Mouse (Mus musculus) hindbrain, embryonic 13.5 days (tissue): ENCODE results near the gene Qrfp. TPM values are rescaled to one million over a fixed set of nuclear protein-coding genes. Genes with fewer than 3 reads are reported as not detected.
A peak's percentile ranks its signal among the peaks of the same experiment; 100 is the strongest.

Experiments used
- ATAC-seq: fragments of 200-750 bp; cut with Nextera tagmentation; 2 replicates; pipeline ENCODE4 v1.8.0; 2017; ENCODE audit warnings: moderate TSS enrichment; ENCODE audit not compliant: low FRiP score
- H3K27ac ChIP-seq: fragments of 300-500 bp; sonication (generic); 2 replicates; pipeline ENCODE4 v1.5.1; 2015; ENCODE audit warnings: inconsistent platforms, mild to moderate bottlenecking, moderate library complexity
- H3K27me3 ChIP-seq: fragments of 300-500 bp; sonication (generic); 2 replicates; pipeline ENCODE4 v1.6.1; 2015; ENCODE audit warnings: mild to moderate bottlenecking, inconsistent platforms
- H3K36me3 ChIP-seq: fragments of 300-500 bp; sonication (generic); 2 replicates; pipeline ENCODE4 v1.6.1; 2015; ENCODE audit warnings: mild to moderate bottlenecking, inconsistent platforms
- H3K4me1 ChIP-seq: fragments of 300-500 bp; sonication (generic); replicated peaks from 2 replicates; pipeline ENCODE4 v1.6.1; 2015; ENCODE audit warnings: inconsistent platforms
- H3K4me2 ChIP-seq: fragments of 300-500 bp; sonication (generic); 2 replicates; pipeline ENCODE4 v1.6.1; 2015; ENCODE audit warnings: inconsistent platforms, mild to moderate bottlenecking, moderate library complexity
- H3K4me3 ChIP-seq: fragments of 300-500 bp; sonication (generic); 2 replicates; pipeline ENCODE4 v1.5.1; 2015; ENCODE audit warnings: mild to moderate bottlenecking, inconsistent platforms
- H3K9ac ChIP-seq: fragments of 300-500 bp; sonication (generic); 2 replicates; pipeline ENCODE4 v1.6.1; 2015; ENCODE audit warnings: mild to moderate bottlenecking, inconsistent platforms
- H3K9me3 ChIP-seq: fragments of 300-500 bp; sonication (generic); 2 replicates; pipeline ENCODE4 v1.6.1; 2016; ENCODE audit warnings: inconsistent platforms
- WGBS: fragments of 180-500 bp; shearing (Covaris S2); methylation state at CpG from one replicate; pipeline ENCODE4 v1.1.7; 2015; 5-methylcytosine and 5-hydroxymethylcytosine counted together
- polyA plus RNA-seq: library from polyadenylated mRNA; unstranded; fragments of >200 nt; fragmentation: Nextera tagmentation; extraction: Ambion mirVana; gene quantifications from 2 replicates; pipeline ENCODE4 v1.2.1, GENCODE M21; 2015

Gene Qrfp
- polyA plus RNA-seq, 1 experiment from 2014 or later = not detected

DNA sequence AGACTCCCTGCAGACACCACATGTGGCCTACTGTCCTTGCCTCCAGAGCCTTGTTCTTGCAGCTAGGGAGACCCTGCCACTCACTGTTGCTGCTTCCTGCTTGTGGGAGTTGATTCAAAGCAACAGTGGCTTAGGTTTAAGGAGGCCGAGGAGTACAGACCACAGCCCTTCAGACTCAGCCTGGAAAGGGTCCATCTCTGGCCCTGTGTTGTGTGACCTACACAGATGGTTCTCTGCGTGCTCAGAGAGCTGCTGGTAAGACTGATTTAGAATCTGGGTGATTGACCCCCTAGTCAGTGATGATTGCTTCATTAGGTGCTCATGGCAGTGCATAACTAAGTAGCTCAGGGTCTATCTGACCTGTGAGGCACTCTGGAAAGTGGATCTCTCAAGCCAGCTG is 21.2 kb downstream of the Qrfp start:
- 93% methylated on average over 2 of the region's 2 CpGs for WGBS
- no peaks in the 10 kb centered on the region; the same call in 1 of the 2 replicates for H3K4me1 ChIP-seq
- H3K27me3 ChIP-seq = no peaks in the 10 kb centered on the region
- ATAC-seq = no peak
- H3K9ac ChIP-seq = no peak overlapping the region
- no peak overlapping the region for H3K4me3 ChIP-seq
- H3K4me2 ChIP-seq = no peak overlapping the region
- peaks cover 72% of the 10 kb centered on the region for H3K36me3 ChIP-seq
- H3K9me3 ChIP-seq = no peaks in the 10 kb centered on the region
- H3K27ac ChIP-seq = no peak overlapping the region

DNA sequence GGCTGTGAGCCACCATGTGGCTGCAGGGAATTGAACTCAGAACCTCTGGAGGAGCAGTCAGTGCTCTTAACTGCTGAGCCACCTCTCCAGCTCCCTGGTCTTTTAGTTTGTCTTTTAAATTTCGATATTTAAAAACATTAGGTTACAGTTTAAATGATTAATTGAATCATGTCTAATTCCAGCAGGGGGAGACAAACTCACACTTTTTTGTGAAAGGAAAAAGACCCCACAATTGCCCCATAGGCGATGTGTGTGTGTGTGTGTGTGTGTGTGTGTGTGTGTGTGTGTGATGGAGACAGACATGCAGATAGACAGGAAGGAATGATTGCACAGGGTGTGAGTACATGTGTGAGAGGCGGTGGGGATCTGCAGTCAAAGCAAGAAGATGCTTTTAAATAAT is 22.2 kb downstream of the Qrfp start:
- Histone ChIP-seq H3K27me3 (no peaks in the 10 kb centered on the region), H3K4me1 (peaks cover 4% of the 10 kb centered on the region)
- 82% methylated on average over 3 of the region's 3 CpGs for WGBS

DNA sequence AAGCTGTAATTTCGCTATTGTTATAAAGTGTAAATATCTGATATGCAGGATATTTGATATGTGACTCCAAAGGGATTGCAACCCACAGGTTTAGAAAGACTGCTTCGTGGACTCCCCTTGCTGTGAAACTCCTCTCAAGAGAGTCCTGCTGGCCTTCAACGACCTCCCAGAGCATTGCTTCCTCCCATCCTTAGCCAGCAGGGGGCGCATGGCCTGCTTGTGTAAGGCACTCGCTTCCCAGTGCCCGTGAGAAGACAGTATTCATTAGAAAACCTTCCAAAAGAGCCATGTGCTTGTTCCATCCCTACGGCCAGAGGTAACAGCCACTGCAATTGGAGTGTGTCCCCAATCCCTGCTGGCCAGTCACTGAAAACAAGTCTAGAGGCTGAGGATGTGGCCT is 23.4 kb downstream of the Qrfp start:
- H3K4me1 ChIP-seq = peaks cover 8% of the 10 kb centered on the region
- peaks cover 55% of the 10 kb centered on the region for H3K36me3 ChIP-seq
- H3K4me2 ChIP-seq = no peak overlapping the region
- no peak overlapping the region for H3K9ac ChIP-seq
- no peak for ATAC-seq
- H3K27me3 ChIP-seq = no peaks in the 10 kb centered on the region
- no peak overlapping the region for H3K4me3 ChIP-seq
- no peak overlapping the region for H3K27ac ChIP-seq
- no peaks in the 10 kb centered on the region for H3K9me3 ChIP-seq
- 13% methylated on average over 7 of the region's 7 CpGs for WGBS

More for the DNA sequence above, 22.2 kb downstream of the Qrfp start:
- H3K4me2 ChIP-seq = no peak overlapping the region
- H3K9me3 ChIP-seq = no peaks in the 10 kb centered on the region
- no peak overlapping the region for H3K27ac ChIP-seq
- peaks cover 66% of the 10 kb centered on the region for H3K36me3 ChIP-seq
- H3K9ac ChIP-seq = no peak overlapping the region
- no peak for ATAC-seq
- H3K4me3 ChIP-seq = no peak overlapping the region

DNA sequence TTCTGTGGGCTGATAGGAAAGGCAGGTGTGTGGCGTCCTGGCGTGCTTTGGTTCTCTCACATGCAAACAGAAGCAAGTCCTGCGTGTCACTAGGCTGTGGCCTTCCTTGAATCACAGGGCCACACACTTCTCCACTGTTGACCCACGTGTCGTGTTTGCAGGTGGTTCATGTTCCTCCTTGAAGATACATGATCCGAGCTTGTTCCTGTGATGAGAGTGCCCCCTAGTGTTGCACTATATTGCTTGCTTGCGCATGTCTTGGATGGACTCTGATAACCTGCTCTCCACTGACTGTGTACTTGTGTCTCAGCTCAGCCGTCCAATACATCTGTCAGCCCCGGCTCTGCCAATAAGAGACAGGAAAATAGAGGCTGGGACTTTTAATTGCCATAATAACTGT is 25.3 kb downstream of the Qrfp start:
- no peak overlapping the region for H3K9ac ChIP-seq
- no peaks in the 10 kb centered on the region for H3K9me3 ChIP-seq
- no peak overlapping the region for H3K4me2 ChIP-seq
- H3K36me3 ChIP-seq = peaks cover 55% of the 10 kb centered on the region
- peaks cover 10% of the 10 kb centered on the region; the same call in 1 of the 2 replicates for H3K4me1 ChIP-seq
- H3K4me3 ChIP-seq = no peak overlapping the region
- ATAC-seq = peak; percentile 52; the same call in 1 of the 2 replicates
- H3K27me3 ChIP-seq = no peaks in the 10 kb centered on the region
- no peak overlapping the region for H3K27ac ChIP-seq
- WGBS = 49% methylated on average over 9 of the region's 9 CpGs

DNA sequence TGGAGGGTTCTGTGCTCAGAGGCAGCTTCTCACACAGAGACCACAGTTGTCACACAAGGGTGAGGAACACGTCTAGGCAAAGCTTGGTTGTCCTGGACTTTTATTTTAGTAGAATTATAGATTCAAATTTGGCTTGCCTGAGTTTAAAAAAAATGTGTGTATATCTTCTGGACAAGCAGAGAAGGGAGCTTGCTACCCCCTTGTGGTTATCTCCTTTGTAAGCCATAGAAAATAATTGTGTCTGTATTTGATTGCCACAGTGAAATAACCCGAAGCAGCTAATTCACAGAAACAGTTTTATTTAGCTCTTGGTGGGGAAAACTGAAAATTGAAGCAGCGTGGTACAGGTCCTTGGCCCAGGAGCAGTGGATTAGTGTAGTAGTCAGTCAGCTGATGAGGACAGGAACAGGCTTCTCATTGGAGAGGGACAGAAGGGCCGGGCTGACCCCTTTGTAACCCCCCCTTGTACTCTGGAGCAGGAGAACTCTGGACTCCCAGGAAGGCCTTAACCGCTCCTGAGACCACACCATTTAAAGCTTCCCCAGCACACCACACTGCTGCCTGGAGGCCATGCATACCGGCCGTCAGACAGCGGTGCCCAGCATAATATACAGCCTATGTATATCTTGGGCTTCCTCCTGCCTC is 27.3 kb downstream of the Qrfp start:
- Histone ChIP-seq H3K9ac (peak overlapping the region; percentile 11; the same call in 1 of the 2 replicates), H3K4me3 (no peak overlapping the region), H3K9me3 (no peaks in the 10 kb centered on the region), H3K4me2 (no peak overlapping the region), H3K4me1 (peaks cover 10% of the 10 kb centered on the region; the same call in 1 of the 2 replicates), H3K36me3 (peaks cover 63% of the 10 kb centered on the region), H3K27me3 (no peaks in the 10 kb centered on the region), H3K27ac (no peak overlapping the region)
- no peak for ATAC-seq
- 79% methylated on average over 8 of the region's 8 CpGs for WGBS

DNA sequence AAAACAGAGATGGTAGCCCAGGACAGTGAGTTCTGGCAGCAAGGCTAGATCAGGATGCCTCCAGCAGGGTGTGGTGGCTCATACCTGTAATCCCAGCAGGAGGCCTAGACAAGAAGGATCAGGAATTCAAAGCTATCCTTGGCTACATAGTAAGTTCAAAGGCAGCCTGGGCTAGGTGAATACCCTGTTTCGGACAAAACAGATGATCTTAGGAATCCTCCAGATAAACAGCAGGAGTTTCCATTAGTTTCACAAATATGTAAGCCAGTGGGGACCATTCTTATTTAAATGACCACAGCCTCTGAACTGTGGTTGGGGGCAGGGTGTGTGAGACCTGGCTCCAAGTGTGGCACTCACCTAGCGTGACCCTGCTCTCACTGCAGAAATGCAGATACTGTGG is 31.1 kb downstream of the Qrfp start:
- H3K9me3 ChIP-seq = no peaks in the 10 kb centered on the region
- peaks cover 10% of the 10 kb centered on the region; the same call in 1 of the 2 replicates for H3K4me1 ChIP-seq
- H3K4me3 ChIP-seq = no peak overlapping the region
- H3K4me2 ChIP-seq = no peak overlapping the region
- 96% methylated on average over 2 of the region's 2 CpGs for WGBS
- peaks cover 40% of the 10 kb centered on the region for H3K36me3 ChIP-seq
- ATAC-seq = no peak
- H3K27me3 ChIP-seq = no peaks in the 10 kb centered on the region
- no peak overlapping the region for H3K9ac ChIP-seq
- no peak overlapping the region for H3K27ac ChIP-seq

DNA sequence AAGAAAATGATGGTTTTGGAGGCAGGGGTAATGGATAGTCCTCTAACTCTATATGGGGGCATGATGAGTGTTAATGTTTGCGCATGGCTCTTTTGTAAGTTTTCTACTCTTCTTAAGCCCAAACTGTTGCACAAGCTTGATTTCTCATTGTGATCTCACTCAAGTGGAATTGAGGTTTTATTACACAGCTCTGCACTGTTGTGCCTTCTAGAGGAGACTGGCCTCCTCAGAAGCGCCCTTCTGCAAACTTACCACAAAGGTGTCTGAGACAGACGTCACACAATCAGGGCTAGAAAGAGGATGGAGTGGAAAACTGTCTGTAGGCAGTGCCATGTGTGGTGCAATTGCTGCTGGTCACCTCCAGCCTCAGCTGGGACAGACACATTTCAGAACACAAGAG is 33.9 kb downstream of the Qrfp start:
- no peaks in the 10 kb centered on the region for H3K27me3 ChIP-seq
- H3K9me3 ChIP-seq = no peaks in the 10 kb centered on the region
- H3K4me3 ChIP-seq = no peak overlapping the region

DNA sequence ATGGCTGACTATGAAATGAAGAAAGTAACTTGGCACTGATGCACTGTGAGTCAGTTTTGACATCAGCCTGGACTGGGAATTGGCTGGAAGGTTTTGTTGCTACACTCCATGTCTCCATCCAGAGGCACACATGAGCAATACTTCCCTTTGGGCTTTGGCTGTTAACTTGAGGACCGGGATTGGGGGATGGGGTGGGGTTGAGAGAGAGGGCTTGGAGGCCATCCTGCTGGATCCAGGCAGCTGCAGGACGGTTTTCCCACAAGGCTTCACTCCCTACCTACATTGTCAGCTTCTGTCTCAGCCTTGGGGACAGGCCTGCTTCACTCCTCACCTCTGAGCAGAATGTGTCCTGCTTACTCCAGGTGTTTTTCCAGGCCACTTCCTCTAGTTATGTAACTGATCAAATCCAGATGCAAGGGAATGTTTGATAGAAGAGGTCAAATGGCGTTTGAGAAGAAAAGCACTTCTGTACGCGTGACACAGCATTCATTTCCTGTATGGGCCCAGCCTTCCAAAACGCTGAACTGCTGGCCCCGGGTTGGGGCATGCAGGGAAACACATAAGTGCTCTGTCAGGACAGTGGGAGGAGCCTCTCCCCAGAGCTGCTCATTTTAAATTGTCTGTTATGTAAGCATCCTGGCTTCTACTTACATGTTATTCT is 39.5 kb downstream of the Qrfp start:
- H3K4me1 ChIP-seq = peaks cover 49% of the 10 kb centered on the region
- H3K4me3 ChIP-seq = no peak overlapping the region
- H3K36me3 ChIP-seq = no peaks in the 10 kb centered on the region
- H3K4me2 ChIP-seq = no peak overlapping the region
- no peak overlapping the region for H3K9ac ChIP-seq
- no peak for ATAC-seq
- H3K27ac ChIP-seq = peak overlapping the region; percentile 42; the same call in 1 of the 2 replicates
- 47% methylated on average over 7 of the region's 7 CpGs for WGBS
- no peaks in the 10 kb centered on the region for H3K27me3 ChIP-seq
- H3K9me3 ChIP-seq = no peaks in the 10 kb centered on the region

More for the DNA sequence above, 33.9 kb downstream of the Qrfp start:
- Histone ChIP-seq H3K36me3 (peaks cover 32% of the 10 kb centered on the region), H3K9ac (no peak overlapping the region), H3K4me2 (no peak overlapping the region), H3K4me1 (peaks cover 5% of the 10 kb centered on the region; the same call in 1 of the 2 replicates), H3K27ac (no peak overlapping the region)
- WGBS = 98% methylated on average over 3 of the region's 3 CpGs
- ATAC-seq = no peak

DNA sequence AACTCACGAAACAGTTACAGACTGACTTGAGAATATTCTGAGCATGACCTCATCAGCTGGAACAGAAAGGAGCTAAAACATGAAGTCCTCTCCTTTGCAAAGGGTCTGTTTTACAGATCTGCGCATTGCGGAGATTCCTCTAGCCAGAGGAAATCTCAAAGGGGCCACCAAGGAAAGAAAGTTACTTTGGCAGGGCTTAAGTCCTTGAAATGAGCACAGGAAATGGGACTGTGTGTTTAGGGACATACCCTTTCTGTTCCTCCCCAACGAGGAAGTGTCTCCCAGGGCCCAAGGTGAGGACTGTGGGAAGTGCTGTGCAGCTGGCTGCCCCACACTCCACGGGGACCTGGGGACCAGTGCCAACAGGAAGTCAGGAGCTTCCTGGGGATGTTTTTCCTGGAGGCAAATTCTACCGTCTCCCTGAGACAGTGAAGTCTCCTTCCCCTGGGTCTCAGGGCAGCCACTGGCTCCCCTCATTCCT is 40.7 kb downstream of the Qrfp start:
- Histone ChIP-seq H3K27me3 (no peaks in the 10 kb centered on the region), H3K36me3 (no peaks in the 10 kb centered on the region), H3K4me3 (no peak overlapping the region), H3K27ac (peak overlapping the region; percentile 50), H3K9me3 (no peaks in the 10 kb centered on the region), H3K9ac (no peak overlapping the region), H3K4me1 (peaks cover 56% of the 10 kb centered on the region), H3K4me2 (no peak overlapping the region)
- ATAC-seq = no peak
- WGBS = 43% methylated on average over 6 of the region's 6 CpGs

DNA sequence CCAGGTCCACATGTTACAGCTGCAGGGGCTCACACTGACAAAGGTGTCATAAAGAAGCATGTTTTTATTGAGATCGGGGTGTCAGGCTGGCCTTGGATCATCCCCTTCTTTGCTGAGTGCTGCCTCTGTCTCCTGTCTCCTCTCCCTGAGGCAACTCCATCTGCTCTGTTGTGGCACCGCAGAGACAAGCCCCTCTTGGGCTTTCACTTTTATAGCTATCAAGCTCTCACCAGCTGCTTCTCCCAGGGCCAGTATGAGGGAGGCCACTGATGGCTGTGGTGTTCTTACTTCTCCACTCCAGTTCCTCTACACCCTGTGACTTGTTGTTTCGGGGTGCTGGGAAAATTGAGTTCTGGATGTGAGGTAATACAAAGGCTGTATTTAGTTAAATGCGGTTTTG is 41.3 kb downstream of the Qrfp start:
- H3K9ac ChIP-seq = no peak overlapping the region; the same call in 1 of the 2 replicates
- H3K27ac ChIP-seq = peak overlapping the region; percentile 50
- 57% methylated on average over 4 of the region's 4 CpGs for WGBS
- H3K4me2 ChIP-seq = no peak overlapping the region
- ATAC-seq = no peak
- H3K4me1 ChIP-seq = peaks cover 56% of the 10 kb centered on the region
- no peaks in the 10 kb centered on the region for H3K27me3 ChIP-seq
- no peaks in the 10 kb centered on the region for H3K36me3 ChIP-seq
- no peak overlapping the region for H3K4me3 ChIP-seq
- no peaks in the 10 kb centered on the region for H3K9me3 ChIP-seq

DNA sequence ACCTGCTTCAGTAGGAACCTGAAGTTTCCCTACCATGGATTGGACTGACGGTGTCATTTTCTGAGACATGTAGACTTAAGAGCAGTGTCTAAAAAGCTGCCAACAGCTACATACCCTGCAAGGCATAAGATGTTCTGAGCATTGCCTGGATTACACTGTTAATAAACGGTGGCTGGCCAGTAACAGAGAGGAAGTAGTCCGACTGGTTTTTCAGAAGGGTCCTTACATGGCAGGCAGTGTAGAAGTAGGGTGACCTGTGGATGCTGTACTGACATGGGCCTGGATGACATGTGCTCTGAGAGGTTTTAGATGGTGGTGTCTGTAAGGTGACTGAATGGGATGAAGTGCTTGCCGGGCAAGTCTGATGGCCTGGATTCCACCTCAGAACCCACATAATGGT is 42.6 kb downstream of the Qrfp start:
- no peak for ATAC-seq
- Histone ChIP-seq H3K27ac (no peak overlapping the region), H3K9ac (no peak overlapping the region), H3K4me1 (peaks cover 67% of the 10 kb centered on the region), H3K4me3 (no peak overlapping the region), H3K36me3 (no peaks in the 10 kb centered on the region), H3K9me3 (no peaks in the 10 kb centered on the region), H3K27me3 (no peaks in the 10 kb centered on the region), H3K4me2 (no peak overlapping the region)
- WGBS = 87% methylated on average over 4 of the region's 4 CpGs

DNA sequence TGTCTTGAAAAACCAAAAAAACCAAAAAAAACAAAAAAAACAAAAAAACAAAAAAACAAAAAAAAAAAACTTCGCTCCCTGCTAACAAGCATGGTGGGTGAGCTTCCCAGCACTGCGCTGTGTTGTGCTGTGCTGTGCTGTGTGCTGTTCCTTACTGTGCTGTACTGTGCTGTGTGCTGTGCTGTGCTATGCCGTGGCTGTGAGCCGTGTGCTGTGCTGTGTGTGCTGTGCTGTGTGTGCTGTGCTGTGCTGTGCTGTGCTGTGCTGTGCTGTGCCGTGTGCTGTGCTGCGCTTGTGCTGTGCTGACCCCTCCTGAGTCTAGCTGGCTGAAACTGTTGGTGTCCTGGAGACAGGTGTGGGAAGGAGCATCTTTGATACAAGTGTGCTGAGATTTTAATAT is 43.3 kb downstream of the Qrfp start:
- ATAC-seq = no peak
- Histone ChIP-seq H3K9me3 (no peaks in the 10 kb centered on the region), H3K36me3 (no peaks in the 10 kb centered on the region), H3K27ac (no peak overlapping the region), H3K9ac (no peak overlapping the region), H3K4me1 (peaks cover 72% of the 10 kb centered on the region), H3K27me3 (no peaks in the 10 kb centered on the region), H3K4me3 (no peak overlapping the region), H3K4me2 (no peak overlapping the region)
- 93% methylated on average over 6 of the region's 6 CpGs for WGBS

DNA sequence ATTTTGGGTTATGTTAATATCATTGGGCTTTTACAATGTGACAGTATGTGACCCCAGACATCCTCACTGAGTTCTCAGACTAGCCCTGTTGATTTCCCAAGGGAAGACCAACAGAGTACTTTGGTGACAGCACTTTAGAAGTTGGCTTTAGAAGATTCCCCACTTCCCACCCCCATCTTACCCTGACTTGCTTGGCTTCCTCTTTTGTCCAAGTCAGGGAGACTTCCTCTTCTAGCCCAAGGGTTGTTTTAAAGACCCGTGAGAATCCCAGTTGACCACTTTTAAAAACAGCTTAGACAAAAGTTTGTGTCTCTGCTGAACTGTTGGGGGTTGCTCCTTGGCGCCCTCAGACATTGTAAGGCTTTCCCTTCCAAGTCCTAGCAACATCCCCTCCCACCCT is 47.1 kb downstream of the Qrfp start:
- peak overlapping the region; percentile 35; the same call in 1 of the 2 replicates for H3K27ac ChIP-seq
- H3K9ac ChIP-seq = no peak overlapping the region
- H3K4me3 ChIP-seq = no peak overlapping the region
- no peaks in the 10 kb centered on the region for H3K27me3 ChIP-seq
- no peaks in the 10 kb centered on the region for H3K9me3 ChIP-seq
- peak overlapping the region; percentile 86; the same call in 1 of the 2 replicates for H3K4me2 ChIP-seq
- no peaks in the 10 kb centered on the region for H3K36me3 ChIP-seq
- H3K4me1 ChIP-seq = peaks cover 74% of the 10 kb centered on the region
- no peak for ATAC-seq
- WGBS = 15% methylated on average over 2 of the region's 2 CpGs
